In genomic region chr7:131850579-131850978, GRCm38 (mm10) we compare ENCODE assay signal across 12 mouse cellular contexts.
"Had no signal": no experiment of that assay in that cellular context is flagged by ENCODE, and none has a peak within 500 bp of the region (broad histone marks: within the 10 kb centered on the region; RNA-seq: fewer than 3 reads in every experiment).

No protein-coding gene starts in this region.

- H3K4me1 ChIP-seq: liver, embryonic 12.5 days; stomach, embryonic 15.5 days had no signal

- DNase-seq: kidney, adult 2 months; kidney, postnatal 14 days; lung, embryonic 14.5 days; lung, postnatal 10 days; lung, postnatal 4 days; right cerebral cortex, postnatal 14 days; thymus, postnatal 36 days had no signal

- H3K9me3 ChIP-seq: kidney, embryonic 15.5 days; limb, embryonic 10.5 days; liver, embryonic 12.5 days; stomach, embryonic 15.5 days had no signal

- ATAC-seq: liver, embryonic 12.5 days had no signal

- H3K9ac ChIP-seq: kidney, embryonic 15.5 days; liver, embryonic 12.5 days; lung, embryonic 14.5 days; stomach, embryonic 15.5 days had no signal

- H3K27me3 ChIP-seq: liver, embryonic 12.5 days; stomach, embryonic 15.5 days had no signal

- H3K36me3 ChIP-seq: kidney, embryonic 15.5 days; limb, embryonic 10.5 days; liver, embryonic 12.5 days; stomach, embryonic 15.5 days had no signal

- H3K27ac ChIP-seq: kidney, embryonic 15.5 days; left cerebral cortex, adult 2 months; limb, embryonic 10.5 days; liver, embryonic 12.5 days; stomach, embryonic 15.5 days had no signal

- H3K4me3 ChIP-seq: kidney, embryonic 15.5 days; left cerebral cortex, adult 2 months; limb, embryonic 10.5 days; liver, embryonic 12.5 days; stomach, embryonic 15.5 days had no signal

- H3K4me2 ChIP-seq: kidney, embryonic 15.5 days; liver, embryonic 12.5 days; lung, embryonic 14.5 days; stomach, embryonic 15.5 days had no signal
